Mouse (Mus musculus): ENCODE results near the gene Rhof. TPM values are rescaled to one million over a fixed set of nuclear protein-coding genes. Genes with fewer than 3 reads are reported as not detected.
A peak's percentile ranks its signal among the peaks of the same experiment; 100 is the strongest.

Gene Rhof
- total RNA-seq, 2 experiments from 2014 or later, result 0.27 to 0.51 TPM

DNA sequence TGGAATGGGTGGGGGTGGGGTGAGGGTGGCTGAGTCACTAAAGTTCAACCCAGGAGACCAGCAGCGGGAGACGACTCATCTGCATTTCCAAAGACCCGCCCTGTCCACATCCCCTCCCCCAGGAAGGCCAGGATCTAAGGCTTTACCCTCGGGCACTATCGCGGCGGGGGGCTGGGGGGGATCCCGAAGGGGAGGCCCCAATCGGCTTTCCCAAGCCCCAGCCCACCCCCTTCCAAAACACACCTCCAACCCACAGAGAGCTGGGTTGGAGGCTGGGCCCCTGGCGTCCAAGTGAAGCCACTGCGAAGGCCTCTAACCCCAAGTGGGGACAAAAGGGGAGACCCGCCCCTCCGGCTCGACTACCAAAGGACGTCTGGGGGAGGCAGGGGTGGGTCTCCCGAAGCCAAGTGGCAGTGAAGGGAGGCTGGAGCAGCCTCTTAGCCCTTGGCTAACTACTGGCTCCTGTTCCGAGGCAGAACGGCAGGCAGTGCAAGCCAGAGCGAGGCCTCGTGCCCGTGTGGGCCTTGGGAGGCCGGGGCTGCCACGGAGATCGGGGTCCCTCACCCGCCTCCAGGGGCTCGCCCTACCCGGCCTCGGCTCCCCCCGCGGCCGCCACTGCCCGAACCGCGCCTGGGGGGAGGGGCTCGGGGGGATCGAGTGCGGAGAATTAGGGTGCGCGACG, 5.9 kb upstream of the Rhof start:
- intact Hi-C loops (cut with DNase I; ENCODE audit: low total_unique reads), result no loop called here
- DNase-seq, result peak; percentile 88

GRCm38 (mm10) chr5:123137910-123138229, 5.4 kb upstream of the Rhof start:
- intact Hi-C loops (cut with DNase I; ENCODE audit: low total_unique reads), result no loop called here

GRCm38 (mm10) chr5:123137044-123137909, 4.8 kb upstream of the Rhof start:
- intact Hi-C loops (cut with DNase I; ENCODE audit: low total_unique reads), result no loop called here
- DNase-seq, result peak; percentile 94

More at GRCm38 (mm10) chr5:123137910-123138229, 5.4 kb upstream of the Rhof start:
- DNase-seq, result no peak

GRCm38 (mm10) chr5:123136361-123137043, 4.0 kb upstream of the Rhof start:
- intact Hi-C loops (cut with DNase I; ENCODE audit: low total_unique reads), result no loop called here
- peak; percentile 94 for DNase-seq

DNA sequence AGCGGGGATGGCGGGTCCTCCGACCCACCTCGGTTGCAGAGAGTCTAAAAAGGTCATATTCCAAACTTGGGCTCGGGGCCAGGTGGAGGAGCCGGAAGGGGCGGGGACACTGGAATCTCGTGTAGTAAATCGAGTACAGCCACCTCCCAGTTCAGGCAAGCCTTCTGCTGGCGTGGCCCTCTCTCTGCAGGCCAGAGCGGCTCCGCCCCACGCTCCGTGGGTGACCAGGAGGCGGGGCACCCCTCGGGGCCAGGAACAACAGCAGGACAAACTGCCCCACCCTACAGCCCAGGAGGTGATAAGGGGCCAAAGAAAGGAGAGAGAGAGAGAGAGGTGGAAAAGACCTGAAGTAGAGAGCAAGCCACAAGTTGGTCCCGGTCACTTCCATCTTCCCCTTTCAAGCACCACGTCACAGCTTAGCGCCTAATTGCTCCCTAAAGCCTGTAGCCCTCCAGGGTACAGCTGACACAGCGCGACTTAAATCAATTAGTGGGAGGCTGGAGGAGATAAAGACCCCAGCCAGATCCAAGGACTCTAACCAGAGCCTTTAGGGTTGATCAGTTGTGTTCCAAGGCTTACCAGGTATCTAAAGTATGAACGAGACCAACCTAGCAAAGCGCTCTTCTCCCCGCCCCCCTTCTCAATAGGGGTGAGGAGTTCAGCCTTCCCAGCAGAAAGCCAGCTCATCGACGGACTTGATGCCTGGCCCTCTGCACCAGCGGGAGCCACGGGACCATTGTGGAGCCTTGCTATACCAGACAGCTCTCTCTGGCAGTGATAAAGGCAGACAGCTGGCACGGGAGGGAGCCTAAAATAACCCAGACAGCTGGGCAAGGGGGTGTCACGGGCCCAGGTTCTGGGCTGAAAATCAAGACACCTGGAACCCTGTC, 3.2 kb upstream of the Rhof start:
- intact Hi-C loops (cut with DNase I; ENCODE audit: low total_unique reads), result no loop called here
- peak; percentile 95 for DNase-seq

GRCm38 (mm10) chr5:123134875-123135382, 2.4 kb upstream of the Rhof start:
- intact Hi-C loops (cut with DNase I; ENCODE audit: low total_unique reads), result no loop called here

GRCm38 (mm10) chr5:123134186-123134874, 1.8 kb upstream of the Rhof start:
- intact Hi-C loops (cut with DNase I; ENCODE audit: low total_unique reads), result no loop called here

More at GRCm38 (mm10) chr5:123134875-123135382, 2.4 kb upstream of the Rhof start:
- no peak for DNase-seq

GRCm38 (mm10) chr5:123133784-123134143, 1.3 kb upstream of the Rhof start:
- intact Hi-C loops (cut with DNase I; ENCODE audit: low total_unique reads), result loop anchor here (2.0 kb wide), 1 partner anchor 15 kb away; no protein-coding TSS in a partner anchor

More at GRCm38 (mm10) chr5:123134186-123134874, 1.8 kb upstream of the Rhof start:
- peak; percentile 85 for DNase-seq

GRCm38 (mm10) chr5:123133083-123133783, 741 bp upstream of the Rhof start:
- DNase-seq, result peak; percentile 85
- intact Hi-C loops (cut with DNase I; ENCODE audit: low total_unique reads), result loop anchor here (2.0 kb wide), 1 partner anchor 16 kb away; no protein-coding TSS in a partner anchor

More at GRCm38 (mm10) chr5:123133784-123134143, 1.3 kb upstream of the Rhof start:
- no peak for DNase-seq

GRCm38 (mm10) chr5:123130814-123131148, 1.7 kb downstream of the Rhof start:
- intact Hi-C loops (cut with DNase I; ENCODE audit: low total_unique reads), result no loop called here
- DNase-seq, result no peak

GRCm38 (mm10) chr5:123130030-123130813, 2.3 kb downstream of the Rhof start:
- intact Hi-C loops (cut with DNase I; ENCODE audit: low total_unique reads), result no loop called here
- DNase-seq, result no peak

DNA sequence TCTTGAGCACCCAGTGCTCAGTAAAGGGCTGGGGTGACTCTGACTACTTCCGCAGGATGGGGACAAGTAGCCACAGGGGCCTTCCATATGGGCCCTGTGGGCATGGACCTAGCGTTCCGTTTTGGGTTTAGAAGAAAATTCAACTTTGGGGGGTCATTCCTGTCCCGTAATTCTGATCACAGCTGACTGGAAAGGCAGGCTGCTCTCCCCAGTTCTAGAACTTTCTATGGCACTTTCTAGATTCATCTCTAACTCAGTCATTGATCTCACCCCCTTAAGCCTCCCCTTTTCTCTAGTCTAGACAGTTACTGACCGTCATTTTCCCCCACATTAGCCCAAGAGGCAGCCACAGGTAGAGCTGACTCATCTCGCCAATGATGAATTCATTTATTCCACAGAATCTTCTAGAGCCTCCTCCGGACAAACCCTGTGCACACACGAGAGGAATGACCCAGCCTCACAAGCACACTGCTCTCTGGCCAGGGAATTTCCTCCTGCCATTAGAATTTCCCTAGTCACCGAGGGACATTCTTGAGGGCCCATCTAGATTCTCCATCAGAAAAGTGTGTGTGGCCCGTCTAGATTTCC, 3.2 kb downstream of the Rhof start:
- DNase-seq, result no peak
- intact Hi-C loops (cut with DNase I; ENCODE audit: low total_unique reads), result no loop called here

- DNase-seq, result no peak
- intact Hi-C loops (cut with DNase I; ENCODE audit: low total_unique reads), result no loop called here
Measured at GRCm38 (mm10) chr5:123128426-123129169, 3.9 kb downstream of the Rhof start.

- no peak for DNase-seq
- intact Hi-C loops (cut with DNase I; ENCODE audit: low total_unique reads), result no loop called here
Measured at GRCm38 (mm10) chr5:123127031-123127430, 5.5 kb downstream of the Rhof start.

GRCm38 (mm10) chr5:123125638-123126406, 6.7 kb downstream of the Rhof start:
- no peak for DNase-seq
- intact Hi-C loops (cut with DNase I; ENCODE audit: low total_unique reads), result no loop called here
